Mouse (Mus musculus) left cerebral cortex, postnatal 14 days (tissue): ENCODE measurements around the gene Slc22a29. TPM values are rescaled to one million over a fixed set of nuclear protein-coding genes. Genes with fewer than 3 reads are reported as not detected.
A peak's percentile ranks its signal among the peaks of the same experiment; 100 is the strongest.
"Not testable (repeated sequence)": the region's sequence is repeated elsewhere in the genome, so short reads cannot be mapped to it uniquely, and the experiment has no call there.

Experiments used
- DNase-seq, 2 experiments: peaks; one replicate each; pipeline ENCODE4 v3.0.0; 2021 to 2022; ENCODE audit warnings: low spot score in 2 of 2, mixed read lengths in 1 of 2
- intact Hi-C: fragments of 180-260 bp; cut with DNase I; formaldehyde crosslinking; loops from one replicate; pipeline ENCODE4 v1.15.1; 2025
- long read RNA-seq, 2 experiments: library from polyadenylated mRNA; stranded (forward); transcript quantifications; one replicate each; pipeline ENCODE4 v2.0.0; 2021
- total RNA-seq, 2 experiments: library from RNA; stranded (reverse); gene quantifications; 2 replicates each; pipeline ENCODE4 v1.2.3; 2021

The Slc22a29 gene
- not detected for total RNA-seq
- long read RNA-seq, experiment 1 = 0 reads
- long read RNA-seq, experiment 2 = 0 reads

DNA sequence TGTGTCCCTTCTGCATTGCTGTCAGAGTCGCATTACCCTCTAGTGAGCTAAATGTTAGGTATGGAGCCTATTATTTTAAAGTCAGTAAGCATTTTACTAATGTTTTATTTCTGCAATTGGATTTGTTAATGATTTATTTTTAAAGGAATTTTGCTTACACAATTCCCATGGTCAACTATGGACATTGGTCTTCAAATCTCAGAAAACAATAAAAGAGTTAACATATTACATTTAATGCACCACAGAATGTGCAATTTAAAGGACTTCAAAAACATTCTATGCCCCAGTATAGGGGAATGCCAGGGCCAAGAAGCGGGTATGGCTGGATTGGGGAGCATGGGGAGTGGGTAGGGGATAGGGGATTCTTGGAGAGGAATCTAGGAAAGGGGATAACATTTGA is at the start of gene Slc22a29:
Gene Slc22a29 (minus strand): TSS at position 101 of the 400 bp plus-strand sequence.
- intact Hi-C loops = no loop called here
- no peak for DNase-seq

DNA sequence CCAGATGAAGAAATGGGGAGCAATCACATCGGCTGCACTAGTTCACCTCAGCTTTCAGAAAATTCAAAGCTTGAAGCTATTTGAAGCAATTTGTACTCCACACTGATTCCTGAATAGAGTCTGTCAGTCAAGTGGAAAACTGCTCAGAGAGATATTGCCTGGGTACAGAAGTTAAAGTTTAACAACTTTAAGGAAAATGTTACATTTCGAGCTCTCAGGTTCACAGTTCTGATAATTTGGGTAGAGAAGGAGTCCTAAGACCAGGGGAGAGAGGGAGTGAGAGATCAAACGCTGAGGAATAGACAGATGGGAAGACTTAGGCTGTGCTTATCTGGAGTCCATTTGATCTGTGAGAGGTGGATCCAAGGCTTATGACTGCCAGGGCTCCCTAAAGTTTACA is 46.6 kb upstream of the Slc22a29 start:
- intact Hi-C loops = no loop called here
- no peak for DNase-seq

DNA sequence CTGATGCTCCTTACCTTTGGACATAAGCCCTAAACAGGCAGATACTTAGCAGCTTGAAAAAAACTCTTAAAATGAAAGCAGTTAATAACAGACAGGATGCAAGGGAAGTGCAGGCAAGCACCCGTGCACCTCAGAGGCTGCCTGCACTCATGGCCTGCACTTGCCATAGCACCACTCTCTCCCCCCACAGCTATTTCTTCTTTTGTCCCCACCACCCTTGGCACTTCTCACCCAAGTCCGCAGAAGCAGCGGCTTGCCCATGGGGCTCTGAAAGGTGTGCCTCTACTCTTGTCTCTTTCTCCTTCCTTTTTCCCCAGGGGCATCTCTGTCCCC is 34.0 kb upstream of the Slc22a29 start:
- intact Hi-C loops = loop anchor here (5.0 kb wide), 1 partner anchor 310 kb away; no protein-coding TSS in a partner anchor
- DNase-seq = no peak

DNA sequence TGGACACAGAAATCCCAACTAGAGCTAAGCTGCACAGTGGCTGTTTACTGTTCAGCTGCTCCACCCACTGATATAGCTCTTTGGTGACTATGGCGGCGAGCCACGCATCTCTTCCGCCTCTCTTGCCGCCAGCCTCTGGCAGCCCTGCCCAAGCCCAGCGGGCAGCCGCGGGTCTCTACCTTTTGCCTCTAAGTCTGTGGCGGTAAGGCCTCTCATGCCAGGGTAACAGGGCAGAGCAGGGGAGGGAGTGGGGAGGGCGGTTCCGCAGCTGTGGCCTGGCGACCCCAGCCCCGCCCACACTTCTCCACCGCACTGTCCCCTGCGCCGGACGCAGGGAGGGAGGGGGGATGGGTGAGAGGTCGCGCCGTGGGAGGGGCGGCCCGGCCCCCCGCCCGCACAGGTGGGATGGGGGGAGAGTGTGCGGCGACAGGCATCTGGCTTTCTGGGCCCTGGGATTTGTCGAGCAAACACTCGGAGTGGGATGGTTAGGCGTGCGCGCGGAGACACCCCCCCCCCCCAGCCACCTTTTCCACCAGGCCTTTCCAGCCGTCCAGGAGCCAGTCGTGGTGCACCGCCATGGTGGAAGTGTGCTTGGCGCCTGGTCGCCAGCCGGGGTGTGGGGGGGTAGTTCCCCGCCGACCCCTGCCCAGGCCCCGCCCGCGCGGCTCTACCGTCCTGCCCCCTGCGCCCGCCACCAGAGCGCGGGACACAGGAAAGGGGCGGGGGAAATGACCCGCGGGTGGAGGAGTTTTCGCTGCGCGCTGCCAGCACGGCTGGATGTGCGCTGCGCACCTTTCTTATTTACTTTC is 33.4 kb upstream of the Slc22a29 start:
- DNase-seq = peak in 1 of 2 experiments; percentile 2
- intact Hi-C loops = loop anchor here (5.0 kb wide), 1 partner anchor 310 kb away; no protein-coding TSS in a partner anchor

DNA sequence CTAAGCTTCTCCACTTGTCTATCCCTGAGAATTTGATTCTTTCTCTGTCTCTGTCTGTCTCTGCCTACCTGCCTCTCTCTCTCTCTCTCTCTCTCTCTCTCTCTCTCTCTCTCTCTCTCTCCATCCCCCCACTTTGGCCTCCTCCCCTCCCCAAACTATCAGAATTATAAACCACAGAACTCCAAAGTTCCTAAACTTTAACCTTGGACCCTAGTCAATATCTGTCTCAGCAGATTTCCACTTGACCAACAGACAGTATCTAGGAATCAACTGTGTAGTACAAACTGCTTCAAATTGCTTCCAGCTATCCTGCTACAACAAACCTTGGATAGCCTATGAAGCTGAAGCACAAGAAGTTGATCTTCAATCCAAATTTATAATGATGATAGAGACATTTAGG is 10.2 kb upstream of the Slc22a29 start:
- DNase-seq = no peak
- intact Hi-C loops = no loop called here

DNA sequence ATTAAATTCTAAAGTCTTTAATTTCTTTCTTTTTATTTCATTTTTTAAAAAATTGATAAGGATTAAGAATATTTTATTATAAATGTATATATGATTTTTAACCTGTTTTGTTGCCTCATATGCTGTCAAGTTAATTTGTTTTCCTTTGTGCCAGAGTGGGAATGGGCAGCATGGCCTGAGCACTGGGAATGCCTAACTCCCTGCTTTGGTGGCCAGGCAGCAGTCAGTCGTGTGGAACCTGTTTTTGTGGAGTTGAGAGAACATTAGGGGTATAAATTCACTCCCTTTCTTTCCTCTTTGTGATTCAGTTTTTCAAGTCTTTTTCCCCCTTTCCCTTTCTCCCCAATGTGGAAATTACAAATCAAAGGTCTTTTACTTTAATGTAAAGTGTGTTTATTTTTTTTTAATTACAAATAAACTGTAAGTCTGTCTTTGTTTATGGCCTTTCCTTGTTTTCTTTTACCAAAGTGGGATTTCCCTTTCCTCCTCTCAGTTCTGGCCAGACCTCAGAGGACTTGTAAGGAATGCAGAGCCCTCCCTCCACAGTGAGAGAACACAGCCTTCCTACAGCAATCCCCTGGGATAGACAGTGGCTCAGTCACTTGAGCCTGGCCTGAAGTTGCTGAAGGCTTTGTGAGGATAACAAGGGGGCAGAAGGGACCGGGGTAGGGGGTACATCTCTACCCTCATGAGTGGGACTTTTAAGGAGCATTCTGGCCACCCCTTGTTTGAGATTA is 69.7 kb downstream of the Slc22a29 start:
- no peak for DNase-seq
- intact Hi-C loops = no loop called here

DNA sequence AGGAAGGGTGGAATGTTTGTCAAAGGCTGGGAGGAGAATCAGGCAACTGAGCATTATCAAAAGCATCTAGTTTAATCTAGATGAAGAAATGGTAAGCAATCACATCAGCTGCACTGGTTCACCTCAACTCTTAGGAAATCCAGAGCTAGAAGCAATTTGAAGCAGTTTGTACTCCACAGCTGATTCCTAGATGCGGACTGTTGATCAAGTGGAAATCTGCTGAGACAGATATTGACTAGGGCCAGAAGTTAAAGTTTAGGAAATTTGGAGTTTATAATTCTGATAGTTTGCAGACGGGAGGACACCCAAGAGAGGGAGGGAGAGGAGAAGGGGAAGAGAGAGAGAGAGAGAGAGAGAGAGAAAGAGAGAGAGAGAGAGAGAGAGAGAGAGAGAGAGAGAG is 76.0 kb downstream of the Slc22a29 start:
- intact Hi-C loops, DNase-seq: not testable (repeated sequence)

DNA sequence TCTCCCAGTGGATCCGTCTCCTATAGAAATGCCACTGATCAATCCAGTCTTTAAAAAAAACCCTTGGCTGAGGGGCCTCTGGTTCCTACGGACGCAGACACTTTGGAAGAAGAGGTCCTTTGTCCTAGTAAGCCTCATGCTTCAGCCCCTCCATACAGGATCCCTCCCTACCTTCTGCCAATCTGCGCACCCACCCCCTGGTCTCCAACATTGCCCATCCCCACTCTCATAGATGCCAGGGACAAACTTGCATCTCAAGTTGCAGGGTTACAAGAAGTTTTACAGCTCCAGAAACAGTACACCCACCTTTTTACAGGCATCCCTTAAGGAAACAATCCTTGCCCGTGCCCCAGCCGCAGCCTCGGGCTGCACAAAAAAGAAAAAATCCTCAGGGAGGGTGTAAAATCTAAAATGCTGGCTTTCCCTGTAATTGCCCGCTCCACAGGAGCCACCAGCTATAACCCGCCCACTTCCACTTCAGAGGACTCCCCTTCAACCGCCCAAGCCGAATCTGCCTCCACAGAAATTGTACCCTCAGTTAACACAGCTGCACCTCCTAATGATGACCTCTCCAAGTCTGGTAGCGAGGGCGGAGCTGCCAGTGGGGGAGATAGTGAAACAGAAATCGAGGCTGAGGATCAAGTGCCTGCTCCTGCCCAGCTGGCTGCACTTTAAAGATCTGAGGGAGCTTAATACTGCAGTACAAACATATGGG is 84.4 kb downstream of the Slc22a29 start:
- intact Hi-C loops = loop anchor here (5.0 kb wide), 1 partner anchor 283 kb away; no protein-coding TSS in a partner anchor
- not testable (repeated sequence) for DNase-seq

DNA sequence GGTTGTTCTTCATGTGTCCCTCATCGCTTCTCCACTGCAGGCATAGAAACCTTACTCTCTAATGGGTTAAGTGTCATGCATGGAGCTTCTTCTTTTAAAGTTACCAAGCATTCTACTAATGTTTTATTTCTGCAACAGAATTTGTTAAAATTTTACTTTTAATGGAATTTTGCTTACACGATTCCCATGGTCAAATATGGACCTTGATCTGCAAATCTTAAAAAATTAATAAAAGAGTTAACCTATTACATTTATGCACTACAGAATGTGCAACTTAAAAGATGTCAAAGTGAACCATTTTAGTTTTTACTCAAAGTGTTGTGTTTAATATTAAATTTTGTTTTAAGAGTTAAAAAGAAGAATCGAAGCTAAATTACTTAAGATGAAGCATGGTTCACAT is 86.8 kb downstream of the Slc22a29 start, which contains the start of gene Slc22a28:
Gene Slc22a28 (minus strand): TSS at position 102 of the 400 bp plus-strand sequence.
- intact Hi-C loops = loop anchor here (5.0 kb wide), 1 partner anchor 285 kb away; no protein-coding TSS in a partner anchor
- DNase-seq = not testable (repeated sequence)

Other genes starting within 250 kb of the Slc22a29 start
- not detected for gene Slc22a28, start 86.9 kb downstream of the Slc22a29 start, total RNA-seq
- not detected for gene Slc22a30, start 186.2 kb upstream of the Slc22a29 start, total RNA-seq